Mouse (Mus musculus) A20 (cell line): ENCODE measurements around the gene Fam174a.

Source experiments
- DNase-seq: peaks from one replicate; pipeline ENCODE4 v3.0.0-alpha.2; 2011; ENCODE audit warnings: low read depth, low spot score

Fam174a gene

GRCm38 (mm10) chr1:95313393-95314228 is at the start of gene Fam174a:
Gene Fam174a (plus strand): TSS chr1:95313623.
- peak; percentile 95 for DNase-seq

- DNase-seq: no peak
These were observed 49.6 kb upstream of the Fam174a start for GRCm38 (mm10) chr1:95263843-95264242.

DNA sequence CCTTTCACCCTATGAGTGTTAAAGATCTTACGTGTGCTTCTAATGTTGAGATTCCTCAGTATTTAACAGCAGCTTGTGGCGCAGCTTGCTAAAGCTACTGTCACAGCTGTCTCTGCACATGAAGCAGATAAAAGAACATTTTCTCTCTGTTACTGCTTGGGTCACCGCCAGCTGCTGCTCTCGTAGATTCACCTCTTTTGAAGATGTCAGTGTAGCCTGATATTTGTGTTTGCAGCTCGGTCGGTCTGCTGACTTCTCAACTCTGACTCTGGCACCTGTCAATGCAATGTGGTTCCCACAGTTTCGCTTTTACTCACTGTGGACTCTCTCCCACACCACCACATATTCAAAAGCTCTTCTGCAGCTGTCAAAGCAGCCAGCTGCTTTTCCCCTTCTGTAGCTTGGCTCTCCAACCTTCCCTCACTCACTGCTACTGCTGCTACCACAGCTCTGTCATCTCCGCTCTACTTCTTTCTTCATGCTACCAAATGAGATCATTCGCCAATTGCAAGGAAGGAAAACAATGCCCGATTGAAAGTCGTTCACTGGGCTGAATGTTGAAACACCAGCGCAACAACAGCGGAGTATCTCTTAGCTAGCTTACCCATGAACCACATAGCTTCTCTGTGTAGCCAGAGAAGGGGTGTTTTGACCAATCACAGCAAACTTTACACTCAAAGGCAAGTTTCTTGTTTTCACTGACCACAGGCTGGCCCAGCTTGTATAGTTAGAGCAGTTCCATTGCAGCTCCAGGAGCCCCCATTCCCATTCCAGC is 45.3 kb upstream of the Fam174a start:
- DNase-seq: peak; percentile 92

DNA sequence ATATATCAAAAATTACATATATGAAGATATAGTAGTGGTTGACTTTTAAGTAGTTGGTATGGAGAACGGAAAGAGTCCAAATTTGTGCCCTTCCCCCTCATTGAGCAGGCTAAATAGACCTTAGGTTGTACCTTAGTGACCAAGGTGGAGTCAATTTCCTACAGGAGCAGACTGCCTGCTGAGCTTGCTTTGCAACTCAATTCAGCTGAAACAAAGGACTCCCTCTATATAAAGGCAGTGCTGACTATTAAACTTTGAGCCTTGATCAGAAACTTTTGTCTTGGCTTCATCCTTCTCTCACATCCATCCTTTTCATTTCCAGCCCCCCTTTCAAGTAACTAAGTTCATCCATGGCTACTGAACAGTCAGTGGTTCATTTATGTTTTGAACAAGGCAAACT is 40.1 kb upstream of the Fam174a start:
- DNase-seq: no peak

GRCm38 (mm10) chr1:95308324-95308723 is 5.1 kb upstream of the Fam174a start:
- no peak for DNase-seq

- no peak for DNase-seq
These were observed 769 bp downstream of the Fam174a start for GRCm38 (mm10) chr1:95314229-95314555.

- no peak for DNase-seq
These were observed 2.6 kb downstream of the Fam174a start for GRCm38 (mm10) chr1:95315981-95316380.

DNA sequence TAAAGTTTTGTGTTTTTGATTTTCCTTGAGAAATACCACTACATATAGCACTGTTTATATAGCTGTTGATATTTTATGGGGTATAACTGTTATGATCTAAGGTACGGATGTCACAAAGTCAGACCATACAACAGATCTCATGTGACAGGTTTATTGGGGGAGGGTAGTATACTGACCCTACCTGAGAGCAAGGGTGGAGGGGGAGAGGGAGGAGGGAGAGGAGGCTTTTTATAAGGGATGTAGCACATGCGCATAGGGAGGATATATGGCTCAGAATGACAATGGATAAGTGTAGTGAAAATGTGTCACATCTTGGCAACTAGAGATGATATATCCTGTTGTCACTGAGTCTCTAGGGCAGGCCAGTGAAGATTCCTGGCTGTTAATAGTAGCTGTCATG is 8.8 kb downstream of the Fam174a start:
- no peak for DNase-seq

GRCm38 (mm10) chr1:95323004-95323403 is 9.6 kb downstream of the Fam174a start:
- no peak for DNase-seq

- no peak for DNase-seq
These were observed 13.4 kb downstream of the Fam174a start for GRCm38 (mm10) chr1:95326856-95327255.

DNA sequence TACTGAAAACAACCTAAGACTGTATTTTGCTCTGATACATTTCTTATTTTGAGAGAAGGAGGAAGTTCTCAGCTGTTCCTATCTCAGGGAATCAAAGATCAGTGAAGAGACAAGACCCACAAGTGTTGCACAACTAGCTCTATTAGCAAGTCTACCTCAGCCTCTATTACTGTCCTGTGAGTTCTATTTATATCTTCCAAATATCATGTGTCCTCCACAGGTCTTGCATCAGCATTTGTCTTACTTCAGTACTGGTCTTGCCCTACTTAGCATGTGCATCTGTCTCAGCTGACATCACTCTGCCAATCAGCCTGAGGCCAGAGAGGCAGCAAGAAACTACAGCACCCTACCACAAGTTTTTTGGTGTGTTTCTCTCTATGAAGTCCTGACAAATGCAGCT is 26.2 kb downstream of the Fam174a start:
- DNase-seq: no peak

DNA sequence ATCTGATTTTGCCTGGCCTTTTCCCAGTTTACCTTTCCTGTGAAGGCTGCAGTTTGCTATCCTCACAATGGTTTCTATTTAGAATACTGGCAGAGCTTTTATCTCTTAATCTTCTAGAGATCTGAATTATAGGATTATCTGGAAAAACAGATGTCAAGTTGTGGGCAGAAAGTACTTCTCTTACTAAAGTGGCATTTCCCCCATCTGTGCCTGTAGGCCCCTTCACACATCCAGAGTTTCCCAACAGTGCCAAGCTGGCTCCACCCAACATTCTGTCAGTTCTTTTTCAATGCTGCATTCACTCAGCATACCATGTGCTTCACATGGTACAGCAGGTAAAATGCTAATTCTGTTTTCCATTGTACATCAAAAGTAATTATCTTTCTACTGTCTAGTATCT is 28.8 kb downstream of the Fam174a start:
- DNase-seq: no peak

DNA sequence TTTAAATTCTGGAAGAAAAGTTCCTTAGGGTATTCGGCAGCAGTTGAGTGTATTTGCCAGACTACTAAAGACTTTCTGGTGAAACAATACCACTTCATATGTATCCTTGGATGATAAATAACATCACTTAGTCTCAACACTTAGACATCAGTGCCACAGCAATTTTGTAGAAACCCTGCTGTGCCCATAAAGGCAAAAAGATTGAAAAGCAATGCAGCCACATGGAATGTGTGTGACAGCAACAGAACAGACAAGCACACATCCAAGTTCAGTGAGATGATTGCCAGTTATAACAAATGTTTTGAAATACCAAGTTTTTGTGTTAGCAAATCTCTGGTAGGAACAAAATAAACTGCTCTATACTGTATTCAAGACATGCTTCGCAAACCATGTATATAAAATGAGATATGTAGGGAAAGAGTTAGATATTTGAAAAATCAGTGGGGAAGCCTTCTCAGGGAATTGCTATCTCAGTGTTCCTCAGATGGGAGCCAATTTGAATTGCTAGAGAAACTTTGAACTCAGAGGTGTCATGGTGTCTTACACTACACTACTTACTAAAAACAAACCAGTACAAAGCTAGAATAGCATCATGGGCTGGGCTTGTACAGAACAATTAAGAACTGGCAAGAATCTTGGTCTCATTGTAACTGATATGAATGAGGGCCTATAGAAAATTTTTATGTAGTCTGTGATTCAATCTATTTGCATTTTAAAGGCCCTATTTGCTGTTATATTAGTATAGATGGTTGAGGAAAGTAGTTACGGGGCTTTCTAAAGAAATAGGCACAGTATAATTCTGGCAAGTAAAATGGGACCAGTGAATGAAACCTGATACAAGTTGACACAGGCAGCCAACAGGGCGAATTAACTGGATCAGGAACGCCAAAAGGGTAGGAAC is 30.4 kb downstream of the Fam174a start:
- DNase-seq: no peak

- DNase-seq: no peak
These were observed 40.7 kb downstream of the Fam174a start for GRCm38 (mm10) chr1:95354146-95354545.

DNA sequence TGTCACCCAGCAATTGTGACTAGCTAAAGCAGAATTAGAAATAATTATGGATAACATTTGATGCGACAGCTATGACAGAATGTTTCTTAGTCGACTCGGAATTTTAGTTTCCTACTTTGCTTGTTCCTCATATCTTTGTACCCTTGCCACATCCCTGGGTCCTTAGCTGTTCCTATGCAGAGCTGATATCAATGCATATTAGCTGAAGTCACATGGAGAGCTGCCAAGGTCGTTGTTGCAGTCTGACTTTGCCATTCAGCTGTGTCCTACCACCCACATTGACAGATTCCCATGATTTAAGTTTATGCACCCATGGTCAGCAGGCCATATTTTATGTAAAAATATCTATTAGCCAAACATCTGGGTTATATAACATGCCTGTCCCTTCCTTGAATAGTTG is 43.5 kb downstream of the Fam174a start:
- no peak for DNase-seq

DNA sequence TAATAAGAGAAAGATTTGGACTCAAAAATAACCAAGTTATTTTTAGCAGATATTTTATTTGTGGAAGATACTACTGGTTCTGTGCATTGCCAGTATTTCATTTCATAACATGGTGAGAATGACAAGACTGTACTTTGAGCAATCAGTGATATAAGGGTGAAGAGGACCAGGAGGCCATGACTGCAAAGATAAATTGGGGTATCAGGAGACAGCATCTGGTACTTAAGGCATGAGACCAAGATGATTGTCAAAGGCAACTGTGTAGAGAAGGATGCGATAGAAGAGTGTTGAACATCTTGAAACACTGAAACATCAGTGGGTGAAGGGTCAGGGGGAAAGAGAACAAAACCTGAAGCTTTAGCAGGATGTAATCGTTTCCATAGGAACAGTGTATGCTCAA is 50.3 kb downstream of the Fam174a start:
- DNase-seq: no peak

GRCm38 (mm10) chr1:95366616-95367373 is 53.4 kb downstream of the Fam174a start:
- peak; percentile 24 for DNase-seq

DNA sequence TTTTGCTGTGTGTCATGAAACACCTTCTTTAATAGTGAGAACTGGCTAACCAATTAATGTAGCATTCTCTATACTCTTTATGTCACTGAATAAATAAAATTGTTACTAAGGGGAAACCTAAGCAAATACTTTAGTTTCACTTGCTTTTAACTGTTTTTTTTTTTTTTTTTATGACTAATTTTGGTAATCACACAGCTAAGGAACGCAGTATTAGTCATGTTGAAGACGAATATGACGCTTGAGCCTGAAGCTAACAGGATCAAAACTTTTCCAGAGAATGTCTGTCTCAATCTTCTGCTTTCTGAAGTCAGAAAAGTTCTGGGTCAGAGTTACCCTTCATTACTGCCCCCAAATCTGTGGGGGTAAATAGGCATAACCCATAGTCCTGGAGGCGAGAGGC is 54.3 kb downstream of the Fam174a start:
- peak; percentile 30 for DNase-seq

DNA sequence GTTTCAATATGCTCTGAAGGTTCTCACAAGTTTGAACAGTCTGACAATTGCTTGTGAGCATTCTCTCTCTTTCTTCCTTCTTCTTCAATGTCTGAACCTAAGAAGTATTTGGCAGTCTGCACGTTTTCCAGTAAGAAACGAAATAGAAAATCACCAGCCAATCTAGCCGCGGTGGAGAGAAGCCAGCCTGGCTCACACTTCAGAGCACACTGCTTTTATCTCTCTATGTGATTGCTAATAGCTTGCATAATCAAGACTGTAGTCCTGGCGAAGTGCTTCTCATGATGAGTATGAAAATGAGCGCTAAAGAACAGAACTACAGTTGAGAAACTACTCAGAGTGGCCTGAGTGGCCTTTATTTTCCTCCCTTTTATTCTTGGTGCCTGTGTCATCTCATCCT is 62.0 kb downstream of the Fam174a start:
- DNase-seq: no peak

DNA sequence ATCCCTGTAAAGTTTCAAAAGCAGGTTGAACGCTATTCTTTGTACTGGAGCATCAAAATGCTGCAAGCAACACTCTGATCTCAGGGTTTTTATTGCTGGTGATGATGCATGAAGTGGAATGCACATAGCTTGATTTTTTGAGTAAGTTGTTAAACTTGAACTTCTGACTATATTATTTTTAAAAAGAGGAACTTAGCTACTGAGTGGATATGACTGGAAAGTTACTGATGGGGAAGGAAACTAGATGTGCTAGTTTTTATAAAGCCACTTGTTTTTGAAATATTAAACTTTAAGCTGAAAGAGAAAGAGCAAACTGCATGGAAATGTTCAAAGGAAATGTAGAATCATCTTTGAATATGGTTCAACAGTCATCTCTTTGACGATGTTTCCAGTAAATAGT is 67.6 kb downstream of the Fam174a start:
- DNase-seq: peak; percentile 46
